Mouse (Mus musculus) kidney, adult 2 months (tissue): Measurements from ENCODE around the gene Trim29. TPM values are rescaled to one million over a fixed set of nuclear protein-coding genes. Genes with fewer than 3 reads are reported as not detected.

Experiments used
- DNase-seq: peaks from one replicate; pipeline ENCODE4 v3.0.0; 2021
- H3K27ac ChIP-seq: fragments of 200-500 bp; 2 replicates; pipeline ENCODE4 v1.5.1; 2012; ENCODE audit warnings: low read depth, low read length, control low read depth, inconsistent platforms; ENCODE audit not compliant: insufficient read depth
- H3K27me3 ChIP-seq: fragments of 200-500 bp; replicated peaks from 2 replicates; pipeline ENCODE4 v1.6.1; 2012; ENCODE audit warnings: mild to moderate bottlenecking, moderate library complexity, low read length, inconsistent platforms; ENCODE audit not compliant: control insufficient read depth, insufficient read depth
- H3K36me3 ChIP-seq: fragments of 200-500 bp; 2 replicates; pipeline ENCODE4 v1.6.1; 2012; ENCODE audit warnings: mild to moderate bottlenecking, moderate library complexity, low read length, inconsistent platforms; ENCODE audit not compliant: control insufficient read depth, insufficient read depth
- H3K4me1 ChIP-seq: fragments of 200-500 bp; 2 replicates; pipeline ENCODE4 v1.6.1; 2011; ENCODE audit warnings: low read length; ENCODE audit not compliant: control insufficient read depth, insufficient read depth
- H3K4me3 ChIP-seq: fragments of 200-500 bp; 2 replicates; pipeline ENCODE4 v1.5.1; 2011; ENCODE audit warnings: mild to moderate bottlenecking, low read depth, low read length, control low read depth; ENCODE audit not compliant: insufficient read depth
- CTCF ChIP-seq: fragments of 200-500 bp; conservative IDR thresholded peaks from 2 replicates; pipeline ENCODE4 v1.5.1; 2011; ENCODE audit warnings: low read depth, mild to moderate bottlenecking, control low read depth, low read length, moderate library complexity, mixed read lengths; ENCODE audit not compliant: insufficient read depth, insufficient read length
- POLR2A ChIP-seq: fragments of 200-500 bp; IDR thresholded peaks from one replicate; pipeline ENCODE4 v1.6.1; 2011; ENCODE audit warnings: low read depth, low read length, control low read depth
- WGBS: fragments of 180-500 bp; shearing (Covaris S2); methylation state at CpG from one replicate; pipeline ENCODE4 v1.1.7; 2018; 5-methylcytosine and 5-hydroxymethylcytosine counted together
- polyA plus RNA-seq: library from polyadenylated mRNA; depleted of rRNA; stranded (reverse); fragments of >200 nt; gene quantifications from 2 replicates; pipeline ENCODE4 v1.2.3, GENCODE M21; 2012

The Trim29 gene
- polyA plus RNA-seq, 1 experiment = 0.74 TPM

- no peak overlapping the region for H3K4me3 ChIP-seq
- TF ChIP-seq CTCF = peak; percentile 77
- TF ChIP-seq POLR2A = no peak
- H3K27ac ChIP-seq = no peak overlapping the region
- no peaks in the 10 kb centered on the region for H3K4me1 ChIP-seq
- 10% methylated on average over 20 of the region's 20 CpGs for WGBS
- DNase-seq = peak; percentile 53
- no peaks in the 10 kb centered on the region for H3K36me3 ChIP-seq
- H3K27me3 ChIP-seq = no peaks in the 10 kb centered on the region
These were observed 23.8 kb upstream of the Trim29 start for GRCm38 (mm10) chr9:43286870-43287269.

- Histone ChIP-seq H3K4me3 (no peak overlapping the region), H3K36me3 (no peaks in the 10 kb centered on the region), H3K27me3 (no peaks in the 10 kb centered on the region), H3K4me1 (no peaks in the 10 kb centered on the region), H3K27ac (no peak overlapping the region)
- no peak for DNase-seq
- TF ChIP-seq POLR2A (no peak), CTCF (no peak)
- WGBS = 80% methylated on average over 6 of the region's 6 CpGs
These were observed 17.6 kb upstream of the Trim29 start for GRCm38 (mm10) chr9:43293058-43293457.

- WGBS = 59% methylated on average over 10 of the region's 10 CpGs
These were observed 10.3 kb upstream of the Trim29 start for GRCm38 (mm10) chr9:43300394-43300793.

GRCm38 (mm10) chr9:43302989-43303388 lies 7.7 kb upstream of the Trim29 start:
- Histone ChIP-seq H3K36me3 (no peaks in the 10 kb centered on the region), H3K4me1 (no peaks in the 10 kb centered on the region), H3K4me3 (no peak overlapping the region), H3K27ac (no peak overlapping the region), H3K27me3 (no peaks in the 10 kb centered on the region)
- no peak for DNase-seq
- TF ChIP-seq POLR2A = no peak
- 69% methylated on average over 4 of the region's 4 CpGs for WGBS

More at GRCm38 (mm10) chr9:43300394-43300793, 10.3 kb upstream of the Trim29 start:
- no peak overlapping the region for H3K4me3 ChIP-seq
- no peak for DNase-seq
- TF ChIP-seq CTCF (no peak), POLR2A (no peak)
- no peaks in the 10 kb centered on the region for H3K4me1 ChIP-seq
- no peaks in the 10 kb centered on the region for H3K27me3 ChIP-seq
- no peak overlapping the region for H3K27ac ChIP-seq
- H3K36me3 ChIP-seq = no peaks in the 10 kb centered on the region

- 25% methylated on average over 6 of the region's 6 CpGs for WGBS
- no peak for DNase-seq
These were observed 4.8 kb upstream of the Trim29 start for GRCm38 (mm10) chr9:43305882-43306281.

GRCm38 (mm10) chr9:43309087-43309872 lies 1.4 kb upstream of the Trim29 start:
- no peak for DNase-seq
- Histone ChIP-seq H3K4me3 (no peak overlapping the region), H3K27ac (no peak overlapping the region), H3K36me3 (no peaks in the 10 kb centered on the region), H3K4me1 (no peaks in the 10 kb centered on the region), H3K27me3 (no peaks in the 10 kb centered on the region)
- TF ChIP-seq POLR2A (no peak), CTCF (no peak)
- WGBS = 85% methylated on average over 6 of the region's 6 CpGs

More at GRCm38 (mm10) chr9:43305882-43306281, 4.8 kb upstream of the Trim29 start:
- TF ChIP-seq POLR2A (no peak), CTCF (no peak)
- H3K27me3 ChIP-seq = no peaks in the 10 kb centered on the region
- no peaks in the 10 kb centered on the region for H3K4me1 ChIP-seq
- H3K27ac ChIP-seq = no peak overlapping the region
- no peak overlapping the region for H3K4me3 ChIP-seq
- H3K36me3 ChIP-seq = no peaks in the 10 kb centered on the region

GRCm38 (mm10) chr9:43312190-43312589 lies 1.5 kb downstream of the Trim29 start:
- no peak overlapping the region for H3K27ac ChIP-seq
- no peaks in the 10 kb centered on the region for H3K36me3 ChIP-seq
- no peak overlapping the region for H3K4me3 ChIP-seq
- no peak for DNase-seq
- TF ChIP-seq CTCF (no peak), POLR2A (no peak)
- H3K27me3 ChIP-seq = no peaks in the 10 kb centered on the region
- no peaks in the 10 kb centered on the region for H3K4me1 ChIP-seq
- WGBS = 56% methylated on average over 7 of the region's 7 CpGs
